Mouse (Mus musculus) midbrain, embryonic 13.5 days (tissue): ENCODE results near the gene Tceal1. TPM values are rescaled to one million over a fixed set of nuclear protein-coding genes. Genes with fewer than 3 reads are reported as not detected.

Source experiments
- polyA plus RNA-seq: library from polyadenylated mRNA; unstranded; fragments of >200 nt; fragmentation: Nextera tagmentation; extraction: Ambion mirVana; gene quantifications from 2 replicates; pipeline ENCODE4 v1.2.1, GENCODE M21; 2015

Gene Tceal1
- polyA plus RNA-seq, 1 experiment from 2014 or later = 18.6 TPM

Other genes starting within 250 kb of the Tceal1 start
- not detected in 2 replicates for gene Kir3dl1, start 190.0 kb upstream of the Tceal1 start, polyA plus RNA-seq
- gene Kir3dl2, start 163.9 kb upstream of the Tceal1 start, polyA plus RNA-seq = 0.18 TPM in 1 of 2 replicates, not detected in the other
- 45.7 TPM in 2 replicates for gene Tceal3, start 117.1 kb upstream of the Tceal1 start, polyA plus RNA-seq
- 563 and 601 TPM in 2 replicates for gene Morf4l2, start 35.7 kb downstream of the Tceal1 start, polyA plus RNA-seq
- 0.10 TPM in 1 of 2 replicates, not detected in the other for gene Glra4, start 72.2 kb downstream of the Tceal1 start, polyA plus RNA-seq
- 8.7 and 10.7 TPM in 2 replicates for gene Plp1, start 114.7 kb downstream of the Tceal1 start, polyA plus RNA-seq
- gene Rab9b, start 160.8 kb downstream of the Tceal1 start, polyA plus RNA-seq = 14.7 and 16.8 TPM in 2 replicates
- not detected in 2 replicates for gene H2bfm, start 219.3 kb downstream of the Tceal1 start, polyA plus RNA-seq